Mouse (Mus musculus): ENCODE results near the gene Glo1. TPM values are rescaled to one million over a fixed set of nuclear protein-coding genes. Genes with fewer than 3 reads are reported as not detected.

The Glo1 gene
- polyA plus RNA-seq, 2 experiments, result 87.9 to 214 TPM

DNA sequence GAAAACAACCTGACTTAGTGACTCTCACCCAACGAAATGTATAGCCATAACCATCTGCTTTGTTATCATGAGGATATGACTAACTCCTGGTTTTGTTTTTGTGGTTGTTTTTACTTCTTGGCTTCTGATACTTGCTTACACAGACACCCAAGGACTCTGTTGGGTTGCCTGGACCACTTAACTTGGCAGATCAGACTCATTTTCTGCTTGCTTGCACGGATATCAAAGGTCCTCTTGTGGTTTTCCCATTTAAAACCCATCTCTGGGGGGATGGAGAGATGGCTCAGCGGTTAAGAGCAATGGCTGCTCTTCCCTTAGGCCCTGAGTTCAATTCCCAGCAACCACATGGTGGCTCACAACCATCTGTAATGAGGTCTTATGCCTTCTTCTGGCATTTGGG lies 3.5 kb downstream of the Glo1 start:
- ATAC-seq (ENCODE audit: low FRiP score, low read depth) (no peak), DNase-seq (ENCODE audit: low spot score) (no peak)
- Histone ChIP-seq H3K9me3 (ENCODE audit: control insufficient read depth, low read length) (no peaks in the 10 kb centered on the region), H3K4me1 (ENCODE audit: control insufficient read depth, insufficient read depth, low read length) (no peaks in the 10 kb centered on the region), H3K4me3 (replicated peaks; ENCODE audit: low read length) (no peak overlapping the region), H3K4me2 (replicated peaks; ENCODE audit: low read depth, low read length, severe bottlenecking) (no peak overlapping the region), H3K27ac (replicated peaks; ENCODE audit: low read depth, low read length) (no peak overlapping the region), H3K9ac (ENCODE audit: low read depth, low read length, severe bottlenecking) (no peak overlapping the region), H3K27me3 (ENCODE audit: control insufficient read depth, insufficient read depth, low read length) (no peaks in the 10 kb centered on the region), H3K36me3 (ENCODE audit: control insufficient read depth, insufficient read depth, low read length) (no peaks in the 10 kb centered on the region)
- WGBS, result 76% methylated on average over 3 of the region's 3 CpGs
- TF ChIP-seq POLR2A (IDR thresholded peaks at IDR 0.05; ENCODE audit: borderline replicate concordance, extremely low read depth, insufficient read depth, insufficient read length), result no peak

DNA sequence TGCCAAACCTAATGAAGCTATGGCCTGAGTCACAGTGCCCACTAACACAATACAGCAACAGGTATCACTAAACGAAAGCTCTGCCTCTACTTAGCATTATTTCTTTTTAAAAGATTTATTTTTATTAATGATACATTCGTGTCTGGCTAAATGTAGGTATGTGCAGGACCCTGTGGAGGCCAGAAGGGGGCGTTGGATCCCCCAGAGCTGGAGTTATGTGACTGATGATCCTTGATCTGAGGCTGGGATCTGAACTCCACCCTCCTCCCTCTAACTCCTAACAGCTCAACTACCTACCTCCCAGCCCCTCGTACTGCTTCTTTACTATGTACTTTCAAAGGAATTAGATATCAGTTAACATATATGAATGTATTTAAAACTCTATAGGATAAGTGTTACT lies 5.2 kb downstream of the Glo1 start:
- Histone ChIP-seq H3K36me3 (ENCODE audit: control insufficient read depth, insufficient read depth, low read length) (no peaks in the 10 kb centered on the region), H3K27me3 (ENCODE audit: control insufficient read depth, insufficient read depth, low read length) (no peaks in the 10 kb centered on the region), H3K4me1 (ENCODE audit: control insufficient read depth, insufficient read depth, low read length) (no peaks in the 10 kb centered on the region), H3K9ac (ENCODE audit: low read depth, low read length, severe bottlenecking) (no peak overlapping the region), H3K9me3 (ENCODE audit: control insufficient read depth, low read length) (no peaks in the 10 kb centered on the region), H3K4me3 (replicated peaks; ENCODE audit: low read length) (no peak overlapping the region), H3K4me2 (replicated peaks; ENCODE audit: low read depth, low read length, severe bottlenecking) (no peak overlapping the region), H3K27ac (replicated peaks; ENCODE audit: low read depth, low read length) (no peak overlapping the region)
- ATAC-seq (ENCODE audit: low FRiP score, low read depth) (no peak), DNase-seq (ENCODE audit: low spot score) (no peak)
- WGBS, result 63% methylated on average over 4 of the region's 4 CpGs
- no peak for TF ChIP-seq POLR2A (IDR thresholded peaks at IDR 0.05; ENCODE audit: borderline replicate concordance, extremely low read depth, insufficient read depth, insufficient read length)

DNA sequence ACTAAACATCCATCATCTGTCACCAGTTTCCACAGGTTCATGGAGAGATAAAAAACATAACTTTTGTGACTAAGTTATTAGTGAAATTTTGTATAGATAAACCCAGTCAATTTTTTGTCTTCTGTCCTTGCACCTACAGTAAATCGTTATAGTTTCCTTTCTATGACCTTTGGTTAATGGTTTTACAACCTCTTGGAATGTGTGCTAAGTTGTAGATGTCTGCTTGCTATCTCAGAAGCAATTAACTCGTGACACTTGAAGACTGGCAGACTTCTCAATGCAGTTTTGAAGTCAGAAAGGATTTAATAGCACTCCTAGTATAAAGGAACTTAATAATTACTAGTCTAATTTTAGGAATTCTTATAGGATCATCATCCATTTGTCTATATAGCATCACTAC lies 6.1 kb downstream of the Glo1 start:
- Histone ChIP-seq H3K4me2 (replicated peaks; ENCODE audit: low read depth, low read length, severe bottlenecking) (no peak overlapping the region), H3K4me3 (replicated peaks; ENCODE audit: low read length) (no peak overlapping the region), H3K27me3 (ENCODE audit: control insufficient read depth, insufficient read depth, low read length) (no peaks in the 10 kb centered on the region), H3K9ac (ENCODE audit: low read depth, low read length, severe bottlenecking) (no peak overlapping the region), H3K36me3 (ENCODE audit: control insufficient read depth, insufficient read depth, low read length) (no peaks in the 10 kb centered on the region), H3K9me3 (ENCODE audit: control insufficient read depth, low read length) (no peaks in the 10 kb centered on the region), H3K27ac (replicated peaks; ENCODE audit: low read depth, low read length) (no peak overlapping the region), H3K4me1 (ENCODE audit: control insufficient read depth, insufficient read depth, low read length) (no peaks in the 10 kb centered on the region)
- WGBS, result 25% methylated on average over 2 of the region's 2 CpGs
- DNase-seq (ENCODE audit: low spot score) (no peak), ATAC-seq (ENCODE audit: low FRiP score, low read depth) (no peak)
- no peak for TF ChIP-seq POLR2A (IDR thresholded peaks at IDR 0.05; ENCODE audit: borderline replicate concordance, extremely low read depth, insufficient read depth, insufficient read length)

DNA sequence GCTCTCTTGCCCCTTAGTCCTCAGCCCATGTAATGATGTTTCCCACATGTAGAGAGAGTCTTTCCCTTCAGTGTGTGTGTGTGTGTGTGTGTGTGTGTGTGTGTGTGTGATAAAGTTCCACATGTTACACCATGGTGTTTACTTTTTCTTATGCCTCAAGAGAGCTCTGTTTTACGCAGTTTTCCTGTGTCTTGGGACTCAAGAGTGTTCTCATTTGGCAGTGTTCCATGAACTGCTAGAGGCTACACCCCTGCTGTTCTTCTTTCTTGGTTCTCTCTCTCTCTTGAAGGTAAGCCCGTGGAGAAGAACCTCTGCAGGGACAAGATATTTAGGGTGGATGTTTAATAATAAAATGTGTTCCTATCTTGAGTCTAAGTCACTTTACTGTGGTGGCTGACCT lies 7.5 kb downstream of the Glo1 start:
- no peaks in the 10 kb centered on the region for H3K27me3 ChIP-seq (ENCODE audit: control insufficient read depth, insufficient read depth, low read length)
- ATAC-seq (ENCODE audit: low FRiP score, low read depth) (no peak), DNase-seq (ENCODE audit: low spot score) (no peak)
- no peaks in the 10 kb centered on the region for H3K4me1 ChIP-seq (ENCODE audit: control insufficient read depth, insufficient read depth, low read length)
- H3K4me2 ChIP-seq (replicated peaks; ENCODE audit: low read depth, low read length, severe bottlenecking), result no peak overlapping the region
- TF ChIP-seq POLR2A (IDR thresholded peaks at IDR 0.05; ENCODE audit: borderline replicate concordance, extremely low read depth, insufficient read depth, insufficient read length), result no peak
- H3K9me3 ChIP-seq (ENCODE audit: control insufficient read depth, low read length), result no peaks in the 10 kb centered on the region
- WGBS, result 29% methylated on average over 2 of the region's 2 CpGs
- no peak overlapping the region for H3K4me3 ChIP-seq (replicated peaks; ENCODE audit: low read length)
- no peaks in the 10 kb centered on the region for H3K36me3 ChIP-seq (ENCODE audit: control insufficient read depth, insufficient read depth, low read length)
- no peak overlapping the region for H3K9ac ChIP-seq (ENCODE audit: low read depth, low read length, severe bottlenecking)
- H3K27ac ChIP-seq (replicated peaks; ENCODE audit: low read depth, low read length), result no peak overlapping the region

DNA sequence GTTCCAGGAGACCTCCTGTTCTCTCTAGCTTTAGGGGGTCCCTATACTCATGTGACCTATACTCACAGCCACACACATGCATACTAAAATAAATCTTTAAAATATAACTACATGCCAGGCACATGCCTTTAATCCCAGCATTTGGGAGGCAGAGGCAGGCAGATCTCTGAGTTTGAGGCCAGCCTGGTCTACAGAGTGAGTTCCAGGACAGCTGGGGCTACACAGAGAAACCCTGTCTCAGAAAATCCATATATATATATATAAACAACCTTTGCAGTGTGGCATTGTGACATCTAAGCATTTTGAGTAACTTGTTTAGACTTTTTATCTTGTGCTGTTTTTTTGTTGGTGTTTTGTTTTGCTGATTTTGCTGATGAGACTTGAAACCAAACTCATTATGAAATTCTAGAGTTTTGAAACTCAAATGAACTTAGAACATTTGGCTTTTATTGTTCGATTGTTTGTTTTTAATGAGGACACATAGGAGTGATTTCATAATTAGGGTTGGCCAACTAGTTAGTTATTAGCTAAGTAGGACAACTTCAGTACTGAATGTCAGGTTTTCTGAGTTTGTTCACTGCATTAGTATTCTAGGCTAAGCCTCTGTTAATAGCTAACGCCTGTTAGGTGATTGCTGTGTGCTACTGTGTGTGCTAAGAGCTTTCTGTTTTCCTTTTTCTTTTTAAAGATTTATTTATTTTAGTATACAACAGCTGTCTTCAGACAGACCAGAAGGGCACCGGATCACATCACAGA lies 8.4 kb downstream of the Glo1 start:
- Histone ChIP-seq H3K27ac (replicated peaks; ENCODE audit: low read depth, low read length) (no peak overlapping the region), H3K4me3 (replicated peaks; ENCODE audit: low read length) (no peak overlapping the region), H3K27me3 (ENCODE audit: control insufficient read depth, insufficient read depth, low read length) (no peaks in the 10 kb centered on the region), H3K4me2 (replicated peaks; ENCODE audit: low read depth, low read length, severe bottlenecking) (no peak overlapping the region), H3K36me3 (ENCODE audit: control insufficient read depth, insufficient read depth, low read length) (no peaks in the 10 kb centered on the region), H3K9ac (ENCODE audit: low read depth, low read length, severe bottlenecking) (no peak overlapping the region), H3K9me3 (ENCODE audit: control insufficient read depth, low read length) (no peaks in the 10 kb centered on the region), H3K4me1 (ENCODE audit: control insufficient read depth, insufficient read depth, low read length) (no peaks in the 10 kb centered on the region)
- ATAC-seq (ENCODE audit: low FRiP score, low read depth) (no peak), DNase-seq (ENCODE audit: low spot score) (no peak)
- WGBS, result 85% methylated on average over 3 of the region's 3 CpGs
- no peak for TF ChIP-seq POLR2A (IDR thresholded peaks at IDR 0.05; ENCODE audit: borderline replicate concordance, extremely low read depth, insufficient read depth, insufficient read length)

Measured in limb, embryonic 14.5 days (tissue).